Mouse (Mus musculus) heart, adult 9 months (tissue): ENCODE measurements at regions not wholly inside any gene's neighbourhood (a gene's known extent, or its start where the extent isn't known, plus 50 kb on each side); places are given as distances from the start of the nearest gene placed in this dataset.

Experiments used
- DNase-seq, 2 experiments: peaks; one replicate each; pipeline ENCODE4 v3.0.0; 2022; ENCODE audit warnings: low spot score in 2 of 2

DNA sequence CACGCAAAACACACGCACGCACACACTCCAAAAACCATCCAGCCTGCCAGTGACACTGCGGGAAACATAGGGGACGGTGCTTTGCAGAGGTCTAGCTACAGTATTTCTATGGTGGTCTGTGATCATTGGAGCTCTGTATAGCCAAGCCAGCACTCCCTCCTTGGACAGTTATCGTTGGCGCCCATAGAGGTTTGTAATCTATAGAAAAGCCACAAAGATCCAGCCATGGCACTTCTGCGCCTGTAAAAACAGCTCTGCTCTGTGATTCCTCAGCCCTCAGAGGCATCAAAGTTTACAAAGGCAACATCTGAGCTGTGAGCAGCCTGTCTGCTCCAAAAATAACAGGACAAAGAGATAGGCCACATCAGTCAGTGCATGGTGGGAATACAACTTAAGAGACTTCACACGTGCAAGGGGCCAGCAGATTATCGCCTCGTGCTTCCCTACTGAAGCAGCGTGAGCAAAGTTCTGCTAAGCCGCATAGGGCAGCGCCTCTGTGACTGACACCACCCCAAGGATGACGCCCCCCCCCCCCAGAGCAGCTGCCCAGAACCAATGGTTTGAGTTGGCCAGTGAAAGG lies 194.7 kb downstream of the Ackr3 start:
- no peak for DNase-seq

GRCm38 (mm10) chr1:90403057-90403456 lies 199.3 kb downstream of the Ackr3 start:
- no peak for DNase-seq

- DNase-seq: no peak
Observed at GRCm38 (mm10) chr1:90404717-90405487, 197.9 kb upstream of the Cops8 start.

DNA sequence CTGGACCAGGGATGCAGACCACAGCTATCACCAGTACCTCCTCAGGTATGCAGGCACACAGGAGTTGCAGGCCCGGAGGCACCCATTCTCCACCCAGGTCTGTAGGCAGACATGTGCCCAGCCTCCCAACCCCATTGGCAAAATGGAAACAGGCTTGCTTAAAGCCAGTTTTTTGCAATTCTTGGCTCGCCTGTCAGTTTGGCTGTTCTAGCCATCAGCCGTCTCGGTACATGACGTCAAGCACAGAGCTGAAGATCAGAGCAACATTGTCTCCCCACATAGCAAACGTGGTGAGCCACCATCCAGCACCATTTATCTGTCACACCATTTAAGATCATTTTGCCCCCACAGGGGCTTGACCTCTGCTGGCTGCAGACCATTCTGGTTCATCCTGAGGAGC lies 196.1 kb upstream of the Cops8 start:
- DNase-seq: no peak

DNA sequence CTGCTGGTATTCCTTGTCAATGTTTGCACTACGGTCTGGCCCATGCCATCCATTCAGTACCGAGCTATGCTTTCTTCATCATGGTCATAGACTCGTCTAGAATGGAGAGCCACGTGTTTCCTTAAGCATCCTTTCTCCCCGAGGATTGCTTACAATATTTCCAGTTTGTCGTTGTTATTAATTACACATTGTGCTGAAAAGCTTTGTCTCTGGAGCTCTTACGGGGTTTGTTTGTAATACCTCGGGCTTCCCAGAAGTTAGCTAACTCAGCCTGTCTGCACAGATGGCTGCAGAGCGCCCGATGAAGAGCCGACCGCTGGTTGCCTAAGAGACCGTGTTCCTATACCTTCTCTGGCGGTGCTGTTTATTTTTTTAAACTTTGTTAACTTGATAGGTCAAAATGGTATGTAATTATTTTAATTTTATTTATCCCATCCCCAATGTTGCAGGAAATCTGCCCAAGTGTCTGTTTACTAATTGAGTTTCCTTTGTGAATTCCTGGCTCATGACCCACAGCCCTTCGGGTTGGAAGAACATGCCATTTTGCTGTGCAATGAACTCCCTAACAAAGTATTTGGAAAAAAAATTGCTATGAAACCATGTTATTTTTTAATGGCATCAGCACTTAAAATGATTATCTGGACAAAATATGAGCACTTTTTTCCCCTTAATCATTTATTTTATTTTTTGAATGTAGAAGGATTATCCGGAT lies 194.1 kb upstream of the Cops8 start:
- DNase-seq: no peak

GRCm38 (mm10) chr1:90409236-90409635 lies 193.5 kb upstream of the Cops8 start:
- no peak for DNase-seq

GRCm38 (mm10) chr1:90412511-90413045 lies 190.2 kb upstream of the Cops8 start:
- peak; percentile 41 to 53 for DNase-seq

GRCm38 (mm10) chr1:90414751-90415150 lies 188.0 kb upstream of the Cops8 start:
- no peak for DNase-seq

DNA sequence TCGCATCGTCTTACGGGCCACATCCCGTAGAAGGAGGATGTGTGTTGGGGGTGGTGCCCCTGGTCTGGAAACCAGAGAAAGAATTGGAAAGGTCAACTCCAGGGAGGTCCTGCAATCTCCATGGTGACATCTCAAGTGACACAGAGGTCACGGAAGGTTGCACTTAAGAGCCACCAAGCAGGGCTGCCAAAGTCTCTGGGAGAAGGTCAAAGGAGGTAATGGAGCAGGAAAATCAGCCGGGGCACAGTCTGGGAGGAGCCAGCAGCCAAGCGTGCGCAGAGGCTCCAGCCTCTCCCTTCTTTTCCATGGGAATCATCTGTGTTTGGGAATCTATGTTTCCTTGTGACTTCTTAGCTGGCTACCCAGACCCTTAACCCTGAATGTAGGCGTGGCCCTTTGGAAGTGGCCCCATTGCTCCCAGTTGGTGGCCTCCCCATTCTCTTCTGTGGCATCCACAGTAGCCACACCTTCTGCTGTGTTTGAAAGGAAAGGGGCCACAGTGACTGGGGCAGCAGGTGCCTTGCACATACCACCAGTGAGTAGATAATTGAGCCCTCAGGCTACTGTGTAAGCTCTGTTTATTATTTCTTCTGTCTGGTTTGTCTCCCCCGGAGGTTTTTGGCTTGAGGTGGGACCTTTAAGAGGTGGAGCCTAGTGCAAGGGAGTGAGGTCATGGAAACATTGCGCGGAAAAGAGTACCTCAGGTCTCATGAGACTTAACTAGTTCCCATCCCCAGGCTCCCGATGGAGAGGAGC lies 178.5 kb upstream of the Cops8 start:
- peak in 1 of 2 experiments; percentile 48 for DNase-seq

- DNase-seq: no peak
Observed at GRCm38 (mm10) chr1:90428334-90428733, 174.4 kb upstream of the Cops8 start.

GRCm38 (mm10) chr1:90428774-90429173 lies 174.0 kb upstream of the Cops8 start:
- no peak for DNase-seq

GRCm38 (mm10) chr1:90430480-90430879 lies 172.3 kb upstream of the Cops8 start:
- DNase-seq: no peak

DNA sequence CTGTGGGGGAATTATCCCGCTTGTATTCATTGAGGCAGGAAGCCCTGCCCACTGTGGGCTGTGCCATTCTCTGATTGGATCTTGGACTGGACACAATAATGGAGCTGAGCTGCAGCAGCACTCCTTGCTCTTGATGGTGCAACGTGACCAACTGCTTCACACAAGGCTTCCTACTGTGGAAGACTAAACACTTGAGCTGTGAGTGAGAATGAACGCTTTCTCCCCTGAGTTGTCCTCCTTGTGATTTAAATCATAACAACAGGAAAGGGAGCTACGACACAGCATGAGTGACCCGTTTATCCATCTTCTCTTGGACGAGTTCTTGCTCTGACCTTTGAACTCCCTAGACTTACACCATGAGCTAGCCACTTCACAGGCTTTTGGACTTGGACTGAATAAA lies 171.0 kb upstream of the Cops8 start:
- DNase-seq: no peak

- no peak for DNase-seq
Observed at GRCm38 (mm10) chr1:90433911-90434310, 168.9 kb upstream of the Cops8 start.

GRCm38 (mm10) chr1:90440638-90441037 lies 162.1 kb upstream of the Cops8 start:
- no peak for DNase-seq

DNA sequence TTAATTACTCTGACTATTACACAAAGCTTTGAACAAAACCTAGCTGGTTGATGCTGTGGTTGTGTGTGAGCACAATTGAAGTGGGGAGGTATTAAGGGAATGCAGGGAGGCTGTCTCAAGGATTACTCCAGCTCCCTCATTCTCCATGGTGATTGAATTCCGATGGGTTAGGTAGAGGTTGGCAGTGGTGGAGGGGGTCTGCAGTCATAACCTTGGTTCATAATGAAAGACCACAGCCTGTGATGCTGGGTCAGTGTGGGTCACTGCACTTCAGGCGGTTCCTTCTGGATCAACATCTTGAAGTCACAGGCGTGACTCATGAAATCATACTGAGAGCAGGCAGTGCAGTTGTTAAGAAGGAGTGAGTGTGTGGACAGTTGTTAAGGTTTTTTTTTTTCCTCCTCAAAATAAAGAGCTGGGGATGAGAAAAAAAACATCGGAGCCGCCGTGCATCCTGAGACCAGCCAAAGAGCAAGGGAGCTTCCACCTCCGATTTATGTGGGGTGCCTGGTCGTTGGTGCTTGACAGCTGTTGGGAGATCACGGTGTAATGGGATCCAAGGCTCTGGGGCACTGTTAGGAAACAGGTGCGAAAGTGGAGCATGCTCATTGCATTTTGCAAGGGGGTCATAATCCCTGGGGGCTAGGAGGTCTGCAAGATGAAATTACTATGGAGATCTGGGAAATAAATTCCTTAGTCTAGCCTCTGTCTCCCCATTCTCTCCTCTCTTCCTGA lies 161.5 kb upstream of the Cops8 start:
- DNase-seq: no peak

DNA sequence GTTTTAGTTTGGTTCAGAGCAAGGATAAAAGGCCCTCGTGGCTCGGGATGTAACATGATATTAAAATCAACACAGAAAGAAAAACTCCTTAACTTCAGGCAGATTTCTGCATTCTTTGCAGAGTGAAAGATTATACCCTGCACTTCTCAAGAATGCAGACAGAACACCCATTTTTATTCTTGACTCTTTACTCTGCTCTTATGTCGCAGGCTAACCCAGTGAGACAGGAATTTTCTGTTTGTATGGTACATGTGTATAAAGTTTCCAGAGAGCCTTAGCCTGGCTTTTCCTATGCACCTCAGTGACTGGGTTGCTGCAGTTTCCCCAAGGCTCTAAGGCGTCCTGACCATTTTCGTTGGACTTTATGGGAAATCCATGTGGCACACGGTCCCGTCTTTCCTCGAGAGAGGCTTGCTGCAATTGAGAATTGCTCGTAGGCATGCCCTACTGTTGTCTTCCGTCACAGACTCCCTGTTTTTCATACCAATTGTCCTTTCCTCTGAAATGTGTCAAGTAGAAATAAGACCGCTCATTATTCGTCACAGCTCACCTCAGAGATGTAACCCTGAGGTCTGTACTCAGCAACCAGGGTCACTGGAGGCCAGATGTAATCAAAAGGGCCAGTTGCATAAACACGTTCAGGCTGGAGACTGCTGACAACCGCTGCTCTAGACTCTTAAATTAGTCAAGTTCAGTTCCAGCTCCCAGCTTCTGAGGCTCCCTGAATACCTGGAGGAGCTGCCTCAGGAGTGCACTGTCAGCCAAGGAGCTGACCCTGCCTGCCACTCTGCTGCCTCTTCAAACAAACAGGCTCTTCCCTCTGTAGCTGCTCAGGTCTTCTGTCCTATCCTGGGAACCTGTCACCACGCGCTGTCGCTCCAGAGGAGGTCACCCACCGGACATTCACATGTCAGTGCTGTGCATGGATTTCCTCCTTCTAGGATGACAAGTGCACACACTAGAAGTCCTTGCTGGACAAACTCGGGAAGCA lies 160.2 kb upstream of the Cops8 start:
- no peak for DNase-seq

GRCm38 (mm10) chr1:90449571-90450226 lies 153.1 kb upstream of the Cops8 start:
- no peak for DNase-seq

DNA sequence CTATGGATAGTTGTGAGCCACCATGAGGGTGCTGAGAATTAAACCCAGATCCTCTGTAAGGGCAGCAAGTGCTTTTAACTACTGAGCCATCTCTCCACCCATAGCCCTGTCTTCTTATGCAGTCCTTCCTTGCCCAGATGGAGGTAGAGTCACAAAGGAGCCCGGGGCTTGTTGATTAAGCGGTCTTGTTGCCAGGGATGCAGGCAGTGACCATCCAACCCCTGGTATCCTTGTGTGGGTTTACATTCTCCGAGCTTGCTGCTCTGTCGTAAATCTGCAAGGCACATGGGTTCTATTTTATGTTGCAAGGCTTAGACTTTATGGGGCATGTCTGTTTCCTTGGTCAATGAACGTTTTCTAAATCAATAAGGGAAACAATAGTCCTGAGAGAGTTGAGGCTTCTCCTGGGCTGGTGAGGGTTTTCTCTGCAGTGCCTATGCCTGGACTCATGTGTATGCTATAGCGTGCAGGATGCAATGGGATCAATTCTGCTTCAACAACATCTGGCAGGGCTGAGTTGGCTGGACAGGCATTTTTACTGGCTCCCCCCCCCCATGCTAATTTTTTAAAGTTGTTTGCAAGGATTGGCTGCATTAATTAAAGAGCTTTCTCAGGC lies 150.7 kb upstream of the Cops8 start:
- no peak for DNase-seq
